Mouse (Mus musculus): ENCODE measurements around the gene Ufsp2.

Gene Ufsp2

DNA sequence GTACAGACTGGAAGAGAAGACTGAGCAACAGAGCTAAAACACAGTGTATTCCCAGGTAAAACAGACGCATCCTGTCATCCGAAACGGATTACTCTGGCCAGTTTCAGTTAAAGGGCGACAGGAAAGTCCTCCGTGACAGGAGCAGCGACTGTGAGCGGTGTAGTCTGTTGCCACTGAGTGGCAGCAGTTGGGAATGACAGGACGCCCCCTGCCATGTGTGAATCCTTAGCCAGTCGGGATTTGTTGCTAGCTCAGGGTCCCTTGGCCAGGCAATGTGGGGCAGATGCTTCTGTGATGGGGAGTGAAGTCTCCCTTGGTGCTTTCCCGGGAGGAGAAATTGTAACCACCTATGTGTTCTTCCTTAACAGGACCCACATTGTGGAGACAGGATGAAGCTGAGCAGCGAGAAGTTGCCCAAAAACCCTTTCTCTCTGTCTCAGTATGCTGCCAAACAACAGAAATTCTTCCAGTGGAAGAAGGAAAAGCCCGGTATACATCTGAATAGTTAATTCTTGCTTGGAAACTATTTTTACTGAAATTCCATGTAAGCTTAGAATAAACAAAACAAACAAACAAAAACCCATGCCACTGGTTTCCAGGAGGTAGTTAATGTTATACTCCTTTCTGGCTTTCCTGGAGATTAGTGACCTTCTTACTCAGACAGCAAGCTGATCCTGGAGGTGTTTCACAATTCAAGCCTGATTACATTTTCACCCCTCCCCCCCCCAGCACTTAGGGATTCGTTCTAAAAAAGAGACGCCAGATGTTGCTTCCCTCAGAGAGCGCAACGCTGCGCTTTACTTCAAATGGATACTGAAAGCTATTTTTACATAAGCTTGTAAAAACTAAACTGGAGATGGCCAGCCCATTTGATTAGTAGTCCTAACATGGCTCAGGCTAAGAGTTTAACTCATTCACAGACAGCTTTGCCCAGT, 35.7 kb downstream of the Ufsp2 start:
- peak; percentile 75 for ATAC-seq (ENCODE audit: low TSS enrichment)

DNA sequence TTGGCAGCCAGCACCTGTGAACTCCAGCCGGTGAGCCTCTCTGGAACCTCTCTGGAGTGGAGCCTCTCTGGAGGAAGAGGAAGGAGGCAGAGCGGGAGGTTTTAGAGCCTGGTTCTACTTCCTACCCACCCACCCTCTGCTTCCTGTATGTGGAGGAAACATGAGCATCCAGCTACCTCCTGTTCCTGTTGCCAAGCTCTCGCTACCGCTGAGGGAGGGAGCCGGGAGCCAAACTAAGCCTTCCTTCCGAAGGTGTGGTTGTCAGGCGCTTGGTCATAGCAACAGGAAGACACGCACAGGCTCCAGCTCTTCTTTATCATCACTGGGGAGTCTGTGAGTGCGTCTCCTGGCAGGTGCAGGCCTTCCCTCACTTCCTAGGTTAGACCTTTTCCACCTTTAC, 46.9 kb downstream of the Ufsp2 start:
- ATAC-seq (ENCODE audit: low TSS enrichment) = peak; percentile 44

DNA sequence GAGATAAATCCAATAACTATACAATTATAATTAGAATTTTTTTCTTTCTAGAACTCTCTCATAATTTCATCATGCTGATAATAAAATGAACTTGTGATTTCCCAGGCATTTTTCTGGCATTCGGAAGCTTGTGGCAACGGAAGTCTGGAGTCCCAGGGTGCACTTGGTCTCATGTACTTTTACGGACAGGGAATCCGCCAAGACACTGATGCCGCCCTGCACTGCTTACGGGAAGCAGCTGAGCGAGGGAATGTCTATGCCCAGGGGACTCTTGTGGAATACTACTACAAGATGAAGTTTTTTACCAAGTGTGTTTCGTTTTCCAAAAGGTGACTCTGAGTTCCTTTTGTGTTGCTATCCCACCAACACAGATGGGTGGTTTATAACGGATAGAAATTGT, 47.4 kb downstream of the Ufsp2 start:
- no peak for ATAC-seq (ENCODE audit: low TSS enrichment)

DNA sequence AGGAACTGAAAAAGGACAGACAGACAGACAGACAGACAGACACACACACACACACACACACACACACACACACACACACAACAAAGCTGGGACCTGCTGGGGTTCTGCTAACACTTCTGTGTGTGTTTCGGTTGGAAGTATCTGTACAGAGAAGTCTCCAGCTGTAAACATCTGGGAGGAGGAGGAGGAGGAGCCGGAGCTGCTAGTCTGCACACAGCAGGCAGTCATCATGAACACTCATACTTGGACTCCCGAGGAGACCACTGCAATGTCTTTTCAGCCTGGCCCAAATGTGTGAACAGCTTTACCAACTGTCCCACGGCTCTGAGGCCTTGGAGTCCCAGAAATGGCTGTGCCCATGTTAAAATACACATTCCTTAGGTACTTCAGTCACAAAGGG, 49.1 kb downstream of the Ufsp2 start:
- no peak for ATAC-seq (ENCODE audit: low TSS enrichment)

DNA sequence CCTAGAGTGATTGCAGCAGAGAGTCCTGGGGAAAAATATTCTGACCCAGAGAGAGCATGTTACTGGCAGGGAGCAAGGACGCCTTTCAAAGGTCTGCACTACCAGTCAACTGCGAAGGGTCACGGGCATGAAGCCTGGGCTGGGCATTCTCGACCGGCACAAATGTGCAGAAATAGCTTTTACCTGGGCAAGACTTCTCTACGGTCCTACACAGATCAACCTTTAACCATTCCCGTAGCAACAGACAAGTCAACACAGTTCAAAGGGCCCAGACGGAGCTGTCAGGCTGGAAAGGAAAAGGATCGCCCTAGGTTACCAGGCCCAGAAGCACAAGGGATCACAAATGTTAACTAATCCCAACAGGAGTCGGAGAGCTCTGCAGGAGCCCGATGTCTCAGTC, 60.9 kb downstream of the Ufsp2 start:
- no peak for ATAC-seq (ENCODE audit: low TSS enrichment)

DNA sequence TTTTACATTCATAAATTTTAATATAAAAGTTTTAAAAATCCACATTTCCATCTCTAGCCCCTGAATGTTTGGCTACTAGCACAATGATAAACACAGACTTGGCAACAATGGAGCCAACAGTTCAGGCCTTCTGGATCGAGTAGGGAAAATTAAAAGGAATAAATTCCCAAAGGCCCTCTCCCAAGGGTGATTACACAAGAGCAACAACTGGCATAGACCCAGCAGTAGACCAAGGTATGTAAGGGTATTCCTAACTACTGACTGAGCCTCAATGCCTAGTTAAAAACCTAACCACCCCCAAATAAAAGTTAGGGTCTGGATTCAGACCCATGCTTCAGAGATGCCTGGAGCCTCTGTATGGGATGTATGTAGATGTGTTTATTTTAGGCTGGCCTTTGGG, 64.3 kb downstream of the Ufsp2 start:
- ATAC-seq (ENCODE audit: low TSS enrichment) = no peak

DNA sequence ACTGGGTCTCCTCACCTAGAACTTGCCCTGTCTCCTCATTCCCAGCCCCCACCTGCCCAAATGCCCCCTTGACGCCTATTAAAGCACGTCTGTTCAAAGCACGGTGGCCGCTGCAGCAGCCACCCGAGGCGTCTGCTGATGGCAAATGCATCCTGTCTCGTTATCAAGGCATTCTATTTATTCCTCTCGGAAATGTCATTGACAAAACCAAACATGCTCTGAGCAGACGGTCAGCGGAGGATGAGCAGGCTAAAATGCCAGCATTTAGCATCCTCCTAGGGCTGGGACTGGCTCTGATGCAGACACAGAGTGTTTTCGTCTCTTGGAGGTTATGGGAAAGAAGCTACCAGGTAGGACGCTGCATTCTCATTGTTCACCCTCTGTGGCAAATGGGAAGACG, 64.9 kb downstream of the Ufsp2 start:
- ATAC-seq (ENCODE audit: low TSS enrichment) = peak; percentile 79

All from frontal cortex, adult (tissue).